26 mouse cellular contexts compared by ENCODE assay signal in the genomic region with DNA sequence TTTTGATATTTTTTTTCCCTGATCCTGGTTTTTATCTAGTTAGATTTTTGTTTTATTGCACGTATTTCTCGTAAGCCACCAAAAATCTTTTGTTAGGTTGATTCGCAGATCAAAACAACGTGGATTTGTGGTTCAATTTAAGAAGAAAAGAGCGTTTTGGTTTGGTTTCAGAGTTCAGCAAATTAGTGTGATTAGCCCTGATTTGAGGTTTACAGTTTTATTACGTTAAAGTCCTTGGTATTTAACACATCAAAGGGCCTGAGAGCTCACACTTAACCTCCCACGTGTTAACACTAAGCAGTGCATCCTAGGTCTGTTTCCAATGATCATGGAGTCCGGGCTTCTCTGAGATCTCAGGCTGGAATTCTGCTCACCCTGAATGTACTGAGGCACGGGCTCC.
DNase-seq lines count a peak whose midpoint lies in the region; ATAC-seq and TF ChIP-seq lines count a peak whose summit lies in the region.
"Had no signal": no experiment of that assay in that cellular context is flagged by ENCODE, and none has a peak within 500 bp of the region (broad histone marks: within the 10 kb centered on the region; RNA-seq: fewer than 3 reads in every experiment).

No protein-coding gene starts in this region.

- H3K4me1 ChIP-seq in embryonic facial prominence, embryonic 10.5 days, result peaks cover 18% of the 10 kb centered on the region
- H3K4me1 ChIP-seq in limb, embryonic 11.5 days (ENCODE audit: control insufficient read depth, insufficient read depth, low read length), result peaks cover 11% of the 10 kb centered on the region; the same call in 1 of the 2 replicates
- H3K4me1 ChIP-seq: forebrain, embryonic 12.5 days had no signal

- no peak for TF ChIP-seq CTCF in gastrocnemius, adult 2 months (IDR thresholded peaks at IDR 0.05)

- intact Hi-C loops in gastrocnemius, adult 2 months (cut with DNase I), result no loop called here

- no peak overlapping the region for H3K27ac ChIP-seq in embryonic facial prominence, embryonic 10.5 days (replicated peaks)
- no peak overlapping the region for H3K27ac ChIP-seq in limb, embryonic 11.5 days (replicated peaks; ENCODE audit: low read depth, low read length)
- no peak overlapping the region for H3K27ac ChIP-seq in gastrocnemius, adult 2 months
- H3K27ac ChIP-seq: embryonic facial prominence, embryonic 12.5 days; forebrain, embryonic 12.5 days; heart, adult 2 months; hindbrain, embryonic 12.5 days; hindbrain, embryonic 15.5 days; intestine, embryonic 15.5 days had no signal

- H3K27me3 ChIP-seq in embryonic facial prominence, embryonic 10.5 days (replicated peaks; ENCODE audit: low read depth, poor library complexity, severe bottlenecking), result peaks cover 48% of the 10 kb centered on the region
- 0 out of 2 replicates have a peak, but pooled peaks cover 3% of the 10 kb centered on the region for H3K27me3 ChIP-seq in limb, embryonic 11.5 days (ENCODE audit: control insufficient read depth, insufficient read depth, low read length)
- H3K27me3 ChIP-seq: hindbrain, embryonic 15.5 days; intestine, embryonic 15.5 days; Patski had no signal

- 46% methylated on average over 9 of the region's 9 CpGs for WGBS in embryonic facial prominence, embryonic 10.5 days
- 9% methylated on average over 9 of the region's 9 CpGs for WGBS in limb, embryonic 11.5 days

- H3K36me3 ChIP-seq in embryonic facial prominence, embryonic 10.5 days (replicated peaks), result no peaks in the 10 kb centered on the region
- no peaks in the 10 kb centered on the region for H3K36me3 ChIP-seq in limb, embryonic 11.5 days (ENCODE audit: control insufficient read depth, insufficient read depth, low read length)
- H3K36me3 ChIP-seq: embryonic facial prominence, embryonic 12.5 days; forebrain, embryonic 12.5 days; G1E; hindbrain, embryonic 12.5 days; hindbrain, embryonic 15.5 days; intestine, embryonic 15.5 days had no signal

- H3K9me3 ChIP-seq in embryonic facial prominence, embryonic 10.5 days, result peaks cover 10% of the 10 kb centered on the region; the same call in 1 of the 2 replicates
- no peaks in the 10 kb centered on the region for H3K9me3 ChIP-seq in limb, embryonic 11.5 days (ENCODE audit: control insufficient read depth, low read length)
- H3K9me3 ChIP-seq: embryonic facial prominence, embryonic 12.5 days; G1E; hindbrain, embryonic 12.5 days; hindbrain, embryonic 15.5 days; intestine, embryonic 15.5 days had no signal

- no peak overlapping the region for H3K4me3 ChIP-seq in embryonic facial prominence, embryonic 10.5 days
- no peak overlapping the region for H3K4me3 ChIP-seq in limb, embryonic 11.5 days (ENCODE audit: low read depth, low read length)
- H3K4me3 ChIP-seq in gastrocnemius, adult 2 months, result no peak overlapping the region
- H3K4me3 ChIP-seq: embryonic facial prominence, embryonic 12.5 days; erythroblast, embryonic 14.5 days; forebrain, embryonic 12.5 days; heart, adult 2 months; hindbrain, embryonic 12.5 days; hindbrain, embryonic 15.5 days; intestine, embryonic 15.5 days had no signal

- peak; percentile 33 for DNase-seq in embryo, embryonic 10.5 days (ENCODE audit: low spot score)
- DNase-seq in embryonic facial prominence, embryonic 10.5 days (ENCODE audit: low spot score), result peak; percentile 24
- DNase-seq in forelimb bud, embryonic 11.5 days (ENCODE audit: low read depth, low spot score), result peak; percentile 35
- peak; percentile 44 for DNase-seq in limb, embryonic 11.5 days (ENCODE audit: low spot score)
- DNase-seq in cerebellum, postnatal 10 days, result no peak
- DNase-seq in gastrocnemius, adult 2 months, result no peak
- DNase-seq in urinary bladder, postnatal 36 days (ENCODE audit: low spot score in 2 of 2), result no peak
- DNase-seq: adrenal gland, postnatal 10 days; adrenal gland, postnatal 36 days; B cell, adult 2 months; cerebellum, adult 18-20 months; cerebellum, adult 9-10 months; cerebellum, postnatal 25 days; forebrain, postnatal 0 days; gastrocnemius, postnatal 10 days; gastrocnemius, postnatal 36 days; heart, adult 2 months; kidney, adult 11 months had no signal

- no peak for ATAC-seq in limb, embryonic 11.5 days (ENCODE audit: insufficient number of reproducible peaks, low FRiP score, low TSS enrichment, low read depth)
- ATAC-seq: forebrain, postnatal 0 days; intestine, embryonic 15.5 days; Patski had no signal

- H3K9ac ChIP-seq in limb, embryonic 11.5 days (ENCODE audit: low read length), result no peak overlapping the region
- H3K9ac ChIP-seq: embryonic facial prominence, embryonic 12.5 days; forebrain, embryonic 12.5 days; forebrain, postnatal 0 days; hindbrain, embryonic 12.5 days; hindbrain, embryonic 15.5 days; intestine, embryonic 15.5 days had no signal

- H3K4me2 ChIP-seq in limb, embryonic 11.5 days (ENCODE audit: low read depth, severe bottlenecking), result no peak overlapping the region
- H3K4me2 ChIP-seq: forebrain, embryonic 12.5 days; hindbrain, embryonic 12.5 days had no signal

Comparison
In these comparisons a context has a peak if more than half of its experiments do, and no peak if none do; other contexts are left out.
1. DNase-seq: peak in embryo, embryonic 10.5 days (single experiment), embryonic facial prominence, embryonic 10.5 days (single experiment), forelimb bud, embryonic 11.5 days (single experiment) and limb, embryonic 11.5 days (single experiment); none in cerebellum, postnatal 10 days (0 of 2), gastrocnemius, adult 2 months (single experiment) and urinary bladder, postnatal 36 days (0 of 2).